Mouse (Mus musculus) megakaryocyte, embryonic 14.5 days (primary cell): Measurements from ENCODE around the gene Maml3.

Experiments used
- FLI1 ChIP-seq: IDR thresholded peaks from 2 replicates; pipeline ENCODE4 v1.6.1; 2012; ENCODE audit warnings: low read length, inconsistent platforms, mixed read lengths
- GATA1 ChIP-seq: IDR thresholded peaks from 3 replicates; pipeline ENCODE4 v1.6.1; 2012; ENCODE audit warnings: mixed read lengths, low read length, inconsistent platforms, borderline replicate concordance

- TF ChIP-seq FLI1 (no peak), GATA1 (no peak)
Observed at GRCm38 (mm10) chr3:52140162-52140561, 35.3 kb upstream of the Maml3 start.
